Comparison of ENCODE assay signal across 9 mouse cellular contexts in the genomic region with DNA sequence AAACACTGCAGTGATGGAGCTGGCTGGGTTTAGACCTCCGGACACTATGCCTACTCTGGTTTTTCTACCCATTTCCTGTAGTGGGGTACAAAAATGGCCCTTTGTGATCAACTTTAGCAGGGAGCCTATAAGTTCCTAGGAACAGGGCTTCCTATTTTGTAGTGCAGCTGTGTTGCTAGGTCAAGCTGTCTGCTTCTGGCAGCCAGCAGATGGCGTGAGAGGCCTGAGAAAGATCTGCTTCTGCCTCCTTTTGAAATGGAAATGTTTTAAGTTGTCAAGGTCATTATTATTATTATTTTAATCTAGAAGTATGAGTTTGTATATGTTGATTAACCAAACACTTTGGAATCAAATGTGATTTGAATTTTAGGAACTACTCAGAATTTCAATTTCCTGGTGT. TPM values are rescaled to one million over a fixed set of nuclear protein-coding genes. Genes with fewer than 3 reads are reported as not detected.
DNase-seq lines count a peak whose midpoint lies in the region; ATAC-seq and TF ChIP-seq lines count a peak whose summit lies in the region.
"Had no signal": no experiment of that assay in that cellular context is flagged by ENCODE, and none has a peak within 500 bp of the region (broad histone marks: within the 10 kb centered on the region; RNA-seq: fewer than 3 reads in every experiment).

No protein-coding gene starts in this region.

- no peaks in the 10 kb centered on the region for H3K9me3 ChIP-seq in liver, postnatal 0 days (ENCODE audit: low read length)
- no peaks in the 10 kb centered on the region for H3K9me3 ChIP-seq in midbrain, embryonic 13.5 days

- peaks cover 19% of the 10 kb centered on the region for H3K36me3 ChIP-seq in liver, postnatal 0 days (replicated peaks; ENCODE audit: insufficient read depth, low read length)
- H3K36me3 ChIP-seq in midbrain, embryonic 13.5 days, result peaks cover 16% of the 10 kb centered on the region; the same call in 1 of the 2 replicates

- H3K27me3 ChIP-seq in liver, postnatal 0 days (ENCODE audit: insufficient read depth, low read length), result no peaks in the 10 kb centered on the region
- H3K27me3 ChIP-seq in midbrain, embryonic 13.5 days, result no peaks in the 10 kb centered on the region

- ATAC-seq in liver, postnatal 0 days, result no peak
- ATAC-seq in midbrain, embryonic 13.5 days, result no peak

- H3K9ac ChIP-seq in liver, postnatal 0 days (replicated peaks), result no peak overlapping the region
- H3K9ac ChIP-seq in midbrain, embryonic 13.5 days (replicated peaks), result no peak overlapping the region

- 21% methylated on average over 2 of the region's 2 CpGs for WGBS in liver, postnatal 0 days (ENCODE audit: insufficient replicate concordance)
- WGBS in midbrain, embryonic 13.5 days, result 48% methylated on average over 2 of the region's 2 CpGs

- intact Hi-C loops in heart, postnatal 25 days (cut with DNase I), result loop anchor here (2.0 kb wide), 1 partner anchor 162 kb away; no protein-coding TSS in a partner anchor

- no peak overlapping the region for H3K4me3 ChIP-seq in liver, postnatal 0 days (ENCODE audit: low read depth, low read length)
- no peak overlapping the region for H3K4me3 ChIP-seq in midbrain, embryonic 13.5 days (replicated peaks)

- no peaks in the 10 kb centered on the region for H3K4me1 ChIP-seq in liver, postnatal 0 days (ENCODE audit: insufficient read depth)
- no peaks in the 10 kb centered on the region for H3K4me1 ChIP-seq in midbrain, embryonic 13.5 days (replicated peaks)

- peak; percentile 72 for TF ChIP-seq CTCF in liver, postnatal 0 days (IDR thresholded peaks at IDR 0.05; ENCODE audit: low read depth)

- H3K4me2 ChIP-seq in liver, postnatal 0 days (ENCODE audit: low read depth, low read length), result no peak overlapping the region
- H3K4me2 ChIP-seq in midbrain, embryonic 13.5 days (replicated peaks), result no peak overlapping the region

- no peak for TF ChIP-seq EP300 in liver, postnatal 0 days (IDR thresholded peaks at IDR 0.05; ENCODE audit: low read depth)

- no peak overlapping the region for H3K27ac ChIP-seq in liver, postnatal 0 days (ENCODE audit: low read depth)
- no peak overlapping the region for H3K27ac ChIP-seq in midbrain, embryonic 13.5 days
- H3K27ac ChIP-seq: macrophage had no signal

- DNase-seq in heart, postnatal 4 days, result peak; percentile 45
- no peak for DNase-seq in heart, postnatal 25 days (ENCODE audit: low spot score)
- DNase-seq in urinary bladder, postnatal 25 days (ENCODE audit: low spot score), result peak; percentile 8
- no peak for DNase-seq in urinary bladder, postnatal 14 days (ENCODE audit: low spot score)
- DNase-seq in cerebellum, postnatal 14 days, result peak; percentile 57
- DNase-seq in liver, postnatal 0 days, result peak; percentile 47
- peak; percentile 39 to 42 for DNase-seq in spleen, postnatal 36 days (ENCODE audit: low spot score in 2 of 2)

RNA-seq across cellular contexts. Expression of a gene that starts 13.4 kb away (rescaled TPM):
- 10 to 100 TPM; 34.8 to 39.3 TPM for total RNA-seq in heart, postnatal 4 days (2021)
- total RNA-seq in heart, postnatal 25 days (2021), result 10 to 100 TPM; 25.7 to 28.5 TPM
- polyA plus RNA-seq in liver, postnatal 0 days (2015; fragmentation: Nextera tagmentation; extraction: Ambion mirVana), result 22.2 and 25.0 TPM in 2 replicates
- 46.4 and 53.2 TPM in 2 replicates for polyA plus RNA-seq in midbrain, embryonic 13.5 days (2015; fragmentation: Nextera tagmentation; extraction: Ambion mirVana)

RNA-seq across cellular contexts. Expression of a gene that starts 23.5 kb away (rescaled TPM):
- total RNA-seq in heart, postnatal 4 days (2021), result 1 to 10 TPM; 3.3 to 5.0 TPM
- 1 to 10 TPM; 2.2 to 3.1 TPM for total RNA-seq in heart, postnatal 25 days (2021)
- 3.0 and 3.3 TPM in 2 replicates for polyA plus RNA-seq in liver, postnatal 0 days (2015; fragmentation: Nextera tagmentation; extraction: Ambion mirVana)
- polyA plus RNA-seq in midbrain, embryonic 13.5 days (2015; fragmentation: Nextera tagmentation; extraction: Ambion mirVana), result 20.8 and 21.9 TPM in 2 replicates

RNA-seq across cellular contexts. Expression of a gene that starts 29.2 kb away (rescaled TPM):
- total RNA-seq in heart, postnatal 4 days (2021), result 10 to 100 TPM; 15.5 to 17.7 TPM
- total RNA-seq in heart, postnatal 25 days (2021), result 10 to 100 TPM; 11.0 to 17.0 TPM
- polyA plus RNA-seq in liver, postnatal 0 days (2015; fragmentation: Nextera tagmentation; extraction: Ambion mirVana), result 7.1 and 9.0 TPM in 2 replicates
- polyA plus RNA-seq in midbrain, embryonic 13.5 days (2015; fragmentation: Nextera tagmentation; extraction: Ambion mirVana), result 34.6 and 41.5 TPM in 2 replicates

RNA-seq across cellular contexts. Expression of a gene that starts 32.5 kb away (rescaled TPM):
- total RNA-seq in heart, postnatal 4 days (2021), result under 1 TPM; 0.48 to 0.59 TPM
- total RNA-seq in heart, postnatal 25 days (2021), result under 1 TPM; 0.22 to 0.23 TPM
- 0.09 and 0.15 TPM in 2 replicates for polyA plus RNA-seq in liver, postnatal 0 days (2015; fragmentation: Nextera tagmentation; extraction: Ambion mirVana)
- polyA plus RNA-seq in midbrain, embryonic 13.5 days (2015; fragmentation: Nextera tagmentation; extraction: Ambion mirVana), result 1.4 and 2.1 TPM in 2 replicates

RNA-seq across cellular contexts. Expression of a gene that starts 44.5 kb away (rescaled TPM):
- total RNA-seq in heart, postnatal 4 days (2021), result 10 to 100 TPM; 35.0 to 37.7 TPM
- 10 to 100 TPM; 22.1 to 22.7 TPM for total RNA-seq in heart, postnatal 25 days (2021)
- polyA plus RNA-seq in liver, postnatal 0 days (2015; fragmentation: Nextera tagmentation; extraction: Ambion mirVana), result 39.2 and 41.9 TPM in 2 replicates
- 216 and 236 TPM in 2 replicates for polyA plus RNA-seq in midbrain, embryonic 13.5 days (2015; fragmentation: Nextera tagmentation; extraction: Ambion mirVana)

Comparison
In these comparisons a context has a peak if more than half of its experiments do, and no peak if none do; other contexts are left out.
1. DNase-seq: peak in heart, postnatal 4 days (single experiment), urinary bladder, postnatal 25 days (single experiment), cerebellum, postnatal 14 days (2 of 2), liver, postnatal 0 days (single experiment) and spleen, postnatal 36 days (2 of 2); none in heart, postnatal 25 days (single experiment) and urinary bladder, postnatal 14 days (single experiment).